Mouse (Mus musculus): ENCODE measurements around the gene Trim8. TPM values are rescaled to one million over a fixed set of nuclear protein-coding genes. Genes with fewer than 3 reads are reported as not detected.

Trim8 gene
- polyA plus RNA-seq, 1 experiment from 2014 or later, result 24.6 TPM

GRCm38 (mm10) chr19:46558631-46559030 is 57.1 kb downstream of the Trim8 start:
- Histone ChIP-seq H3K27me3 (ENCODE audit: low read depth, poor library complexity, severe bottlenecking) (no peaks in the 10 kb centered on the region), H3K4me1 (no peaks in the 10 kb centered on the region), H3K4me3 (no peak overlapping the region), H3K36me3 (peaks cover 69% of the 10 kb centered on the region), H3K9me3 (replicated peaks) (no peaks in the 10 kb centered on the region), H3K27ac (replicated peaks) (no peak overlapping the region)
- DNase-seq (ENCODE audit: low spot score), result no peak
- 74% methylated on average over 12 of the region's 12 CpGs for WGBS

GRCm38 (mm10) chr19:46562132-46562531 is 60.6 kb downstream of the Trim8 start:
- Histone ChIP-seq H3K36me3 (peaks cover 53% of the 10 kb centered on the region), H3K9me3 (replicated peaks) (no peaks in the 10 kb centered on the region), H3K4me3 (no peak overlapping the region), H3K27ac (replicated peaks) (no peak overlapping the region), H3K27me3 (ENCODE audit: low read depth, poor library complexity, severe bottlenecking) (no peaks in the 10 kb centered on the region), H3K4me1 (peaks cover 3% of the 10 kb centered on the region; the same call in 1 of the 2 replicates)
- 32% methylated on average over 1 of the region's 1 CpGs for WGBS
- DNase-seq (ENCODE audit: low spot score), result peak; percentile 35

- Histone ChIP-seq H3K4me3 (no peak overlapping the region), H3K9me3 (replicated peaks) (0 out of 2 replicates have a peak, but pooled peaks cover 4% of the 10 kb centered on the region), H3K27ac (replicated peaks) (no peak overlapping the region), H3K4me1 (peaks cover 3% of the 10 kb centered on the region; the same call in 1 of the 2 replicates), H3K27me3 (ENCODE audit: low read depth, poor library complexity, severe bottlenecking) (no peaks in the 10 kb centered on the region), H3K36me3 (peaks cover 53% of the 10 kb centered on the region)
- no peak for DNase-seq (ENCODE audit: low spot score)
- WGBS, result 92% methylated on average over 14 of the region's 14 CpGs
Measured at GRCm38 (mm10) chr19:46562581-46563515, 61.3 kb downstream of the Trim8 start.

GRCm38 (mm10) chr19:46563603-46564002 is 62.1 kb downstream of the Trim8 start:
- no peak for DNase-seq (ENCODE audit: low spot score)
- H3K27me3 ChIP-seq (ENCODE audit: low read depth, poor library complexity, severe bottlenecking), result no peaks in the 10 kb centered on the region
- no peak overlapping the region for H3K27ac ChIP-seq (replicated peaks)
- peaks cover 3% of the 10 kb centered on the region; the same call in 1 of the 2 replicates for H3K4me1 ChIP-seq
- peaks cover 49% of the 10 kb centered on the region for H3K36me3 ChIP-seq
- H3K4me3 ChIP-seq, result no peak overlapping the region
- 86% methylated on average over 4 of the region's 4 CpGs for WGBS
- 0 out of 2 replicates have a peak, but pooled peaks cover 4% of the 10 kb centered on the region for H3K9me3 ChIP-seq (replicated peaks)

GRCm38 (mm10) chr19:46564043-46564462 is 62.6 kb downstream of the Trim8 start:
- Histone ChIP-seq H3K9me3 (replicated peaks) (0 out of 2 replicates have a peak, but pooled peaks cover 4% of the 10 kb centered on the region), H3K4me3 (no peak overlapping the region), H3K27ac (replicated peaks) (no peak overlapping the region), H3K27me3 (ENCODE audit: low read depth, poor library complexity, severe bottlenecking) (no peaks in the 10 kb centered on the region), H3K4me1 (peaks cover 3% of the 10 kb centered on the region; the same call in 1 of the 2 replicates), H3K36me3 (peaks cover 45% of the 10 kb centered on the region)
- 85% methylated on average over 14 of the region's 14 CpGs for WGBS
- DNase-seq (ENCODE audit: low spot score), result no peak

Other genes starting within 250 kb of the Trim8 start
- 5.2 and 5.6 TPM in 2 replicates for gene Nfkb2, start 197.4 kb upstream of the Trim8 start, polyA plus RNA-seq (2016; fragmentation: Nextera tagmentation; extraction: Ambion mirVana)
- gene Psd, start 174.5 kb upstream of the Trim8 start, polyA plus RNA-seq (2016; fragmentation: Nextera tagmentation; extraction: Ambion mirVana), result 4.7 and 8.9 TPM in 2 replicates
- 24.6 and 25.0 TPM in 2 replicates for gene Fbxl15, start 173.5 kb upstream of the Trim8 start, polyA plus RNA-seq (2016; fragmentation: Nextera tagmentation; extraction: Ambion mirVana)
- 239 and 249 TPM in 2 replicates for gene Cuedc2, start 163.0 kb upstream of the Trim8 start, polyA plus RNA-seq (2016; fragmentation: Nextera tagmentation; extraction: Ambion mirVana)
- 9.1 and 10.1 TPM in 2 replicates for gene Mfsd13a, start 160.6 kb upstream of the Trim8 start, polyA plus RNA-seq (2016; fragmentation: Nextera tagmentation; extraction: Ambion mirVana)
- 0.96 and 1.4 TPM in 2 replicates for gene 2310034G01Rik, start 151.4 kb upstream of the Trim8 start, polyA plus RNA-seq (2016; fragmentation: Nextera tagmentation; extraction: Ambion mirVana)
- gene Actr1a, start 106.0 kb upstream of the Trim8 start, polyA plus RNA-seq (2016; fragmentation: Nextera tagmentation; extraction: Ambion mirVana), result 188 and 224 TPM in 2 replicates
- 50.2 and 53.6 TPM in 2 replicates for gene Sufu, start 104.8 kb upstream of the Trim8 start, polyA plus RNA-seq (2016; fragmentation: Nextera tagmentation; extraction: Ambion mirVana)
- 207 and 216 TPM in 2 replicates for gene Arl3, start 71.5 kb downstream of the Trim8 start, polyA plus RNA-seq (2016; fragmentation: Nextera tagmentation; extraction: Ambion mirVana)
- gene Sfxn2, start 71.7 kb downstream of the Trim8 start, polyA plus RNA-seq (2016; fragmentation: Nextera tagmentation; extraction: Ambion mirVana), result 17.0 and 18.1 TPM in 2 replicates
- 45.7 and 51.8 TPM in 2 replicates for gene Wbp1l, start 97.4 kb downstream of the Trim8 start, polyA plus RNA-seq (2016; fragmentation: Nextera tagmentation; extraction: Ambion mirVana)
- gene Cyp17a1, start 171.5 kb downstream of the Trim8 start, polyA plus RNA-seq (2016; fragmentation: Nextera tagmentation; extraction: Ambion mirVana), result not detected in 2 replicates
- 14.2 and 17.4 TPM in 2 replicates for gene Borcs7, start 188.2 kb downstream of the Trim8 start, polyA plus RNA-seq (2016; fragmentation: Nextera tagmentation; extraction: Ambion mirVana)
- 30.0 and 32.4 TPM in 2 replicates for gene As3mt, start 205.8 kb downstream of the Trim8 start, polyA plus RNA-seq (2016; fragmentation: Nextera tagmentation; extraction: Ambion mirVana)